Mouse (Mus musculus) olfactory bulb, adult 2 months (tissue): ENCODE data around the gene Cmtm4. TPM values are rescaled to one million over a fixed set of nuclear protein-coding genes. Genes with fewer than 3 reads are reported as not detected.

Source experiments
- H3K27ac ChIP-seq: fragments of 200-500 bp; 2 replicates; pipeline ENCODE4 v1.5.1; 2012; ENCODE audit warnings: low read depth, low read length; ENCODE audit not compliant: insufficient read depth
- H3K4me1 ChIP-seq: fragments of 200-500 bp; 2 replicates; pipeline ENCODE4 v1.6.1; 2012; ENCODE audit warnings: low read length; ENCODE audit not compliant: control insufficient read depth, insufficient read depth
- H3K4me3 ChIP-seq: fragments of 200-500 bp; 2 replicates; pipeline ENCODE4 v1.5.1; 2012; ENCODE audit warnings: mild to moderate bottlenecking, low read depth, low read length, moderate library complexity; ENCODE audit not compliant: insufficient read depth
- CTCF ChIP-seq: fragments of 200-500 bp; IDR thresholded peaks from 2 replicates; pipeline ENCODE4 v1.5.1; 2012; ENCODE audit warnings: low read depth, mild to moderate bottlenecking, low read length, moderate library complexity; ENCODE audit not compliant: insufficient read depth
- POLR2A ChIP-seq: fragments of 200-500 bp; IDR thresholded peaks from 2 replicates; pipeline ENCODE4 v1.6.1; 2012; ENCODE audit warnings: mild to moderate bottlenecking, low read depth, low read length, moderate library complexity; ENCODE audit not compliant: insufficient read depth
- WGBS: fragments of 180-500 bp; shearing (Covaris S2); methylation state at CpG from one replicate; pipeline ENCODE4 v1.1.7; 2018; 5-methylcytosine and 5-hydroxymethylcytosine counted together
- polyA plus RNA-seq: library from polyadenylated mRNA; stranded (reverse); fragments of >200 nt; gene quantifications from 2 replicates; pipeline ENCODE4 v1.2.4, GENCODE M21; 2012; ENCODE audit warnings: low replicate concordance; ENCODE audit not compliant: missing spikeins, insufficient read depth, insufficient read length

The Cmtm4 gene
- polyA plus RNA-seq, 1 experiment = not detected

- Histone ChIP-seq H3K4me1 (peaks cover 6% of the 10 kb centered on the region), H3K27ac (no peak overlapping the region), H3K4me3 (no peak overlapping the region)
- TF ChIP-seq CTCF (no peak), POLR2A (no peak)
- 70% methylated on average over 3 of the region's 3 CpGs for WGBS
These were observed 8.0 kb upstream of the Cmtm4 start for GRCm38 (mm10) chr8:104403596-104403995.

GRCm38 (mm10) chr8:104394801-104395702, 555 bp downstream of the Cmtm4 start:
- TF ChIP-seq CTCF = no peak
- no peak for TF ChIP-seq POLR2A
- Histone ChIP-seq H3K27ac (no peak overlapping the region), H3K4me3 (peak overlapping the region; percentile 84), H3K4me1 (peaks cover 14% of the 10 kb centered on the region)
- under 1% methylated on average over 82 of the region's 82 CpGs for WGBS

- 64% methylated on average over 6 of the region's 6 CpGs for WGBS
- Histone ChIP-seq H3K27ac (no peak overlapping the region), H3K4me3 (no peak overlapping the region), H3K4me1 (peaks cover 14% of the 10 kb centered on the region)
- no peak for TF ChIP-seq CTCF
- TF ChIP-seq POLR2A = no peak
These were observed 1.8 kb downstream of the Cmtm4 start for GRCm38 (mm10) chr8:104393767-104394166.

- TF ChIP-seq POLR2A (no peak), CTCF (no peak)
- Histone ChIP-seq H3K4me1 (peaks cover 14% of the 10 kb centered on the region), H3K27ac (no peak overlapping the region), H3K4me3 (no peak overlapping the region)
- 98% methylated on average over 7 of the region's 7 CpGs for WGBS
These were observed 2.5 kb downstream of the Cmtm4 start for GRCm38 (mm10) chr8:104393139-104393538.

GRCm38 (mm10) chr8:104390245-104390644, 5.4 kb downstream of the Cmtm4 start:
- WGBS = 69% methylated on average over 8 of the region's 8 CpGs
- Histone ChIP-seq H3K4me3 (no peak overlapping the region), H3K27ac (no peak overlapping the region), H3K4me1 (peaks cover 25% of the 10 kb centered on the region)
- TF ChIP-seq CTCF (no peak), POLR2A (no peak)

DNA sequence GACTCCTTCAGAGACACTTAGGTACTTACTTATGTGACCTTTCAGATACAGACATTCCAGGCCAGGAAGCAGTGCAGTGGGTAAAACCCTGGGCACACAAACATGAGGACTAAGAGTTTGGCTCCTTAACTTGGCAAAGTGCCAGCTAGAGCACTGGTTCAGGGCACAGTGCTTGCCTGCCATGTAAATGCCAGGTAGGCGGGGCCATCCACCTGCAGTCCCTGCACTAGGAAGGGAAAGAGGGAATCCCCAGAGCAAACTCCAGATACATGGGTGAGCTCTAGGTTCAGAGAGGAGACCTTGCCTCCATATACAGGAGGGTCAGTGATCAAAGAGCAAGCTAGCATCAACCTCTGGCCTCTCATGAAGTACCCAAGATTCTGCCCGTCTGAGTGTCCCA, 7.6 kb downstream of the Cmtm4 start:
- TF ChIP-seq POLR2A (no peak), CTCF (no peak)
- WGBS = 86% methylated on average over 2 of the region's 2 CpGs
- Histone ChIP-seq H3K27ac (no peak overlapping the region), H3K4me3 (no peak overlapping the region), H3K4me1 (peaks cover 20% of the 10 kb centered on the region)

DNA sequence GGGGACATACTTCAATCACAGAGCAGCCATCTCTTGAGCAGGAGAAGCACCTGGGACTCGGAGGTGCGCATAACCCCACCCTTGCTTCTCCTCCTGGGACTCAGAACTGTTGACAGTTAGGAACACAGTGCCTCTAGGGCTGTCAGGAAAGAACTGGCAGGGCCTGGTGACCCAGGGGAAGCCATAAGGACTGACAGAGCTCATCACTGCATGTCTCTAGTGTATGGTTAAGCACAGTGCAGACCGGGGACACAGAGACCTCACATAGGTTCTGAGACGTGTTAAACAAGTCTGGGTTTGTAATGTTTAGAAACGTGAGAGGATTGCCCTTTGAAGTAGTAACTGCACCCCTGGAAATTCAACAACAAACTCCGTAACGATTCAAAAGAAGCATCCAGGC, 8.1 kb downstream of the Cmtm4 start:
- H3K4me1 ChIP-seq = peaks cover 23% of the 10 kb centered on the region
- WGBS = 66% methylated on average over 7 of the region's 7 CpGs
- H3K27ac ChIP-seq = no peak overlapping the region
- TF ChIP-seq POLR2A = no peak
- no peak for TF ChIP-seq CTCF
- no peak overlapping the region for H3K4me3 ChIP-seq

GRCm38 (mm10) chr8:104386693-104387092, 8.9 kb downstream of the Cmtm4 start:
- Histone ChIP-seq H3K4me1 (peaks cover 22% of the 10 kb centered on the region), H3K27ac (no peak overlapping the region), H3K4me3 (no peak overlapping the region)
- 37% methylated on average over 4 of the region's 4 CpGs for WGBS
- TF ChIP-seq POLR2A = no peak
- TF ChIP-seq CTCF = no peak

- TF ChIP-seq CTCF (no peak), POLR2A (no peak)
- peaks cover 35% of the 10 kb centered on the region for H3K4me1 ChIP-seq
- 89% methylated on average over 3 of the region's 3 CpGs for WGBS
- no peak overlapping the region for H3K27ac ChIP-seq
- H3K4me3 ChIP-seq = no peak overlapping the region
These were observed 11.6 kb downstream of the Cmtm4 start for GRCm38 (mm10) chr8:104383977-104384376.
